Mouse (Mus musculus) embryonic fibroblast, embryonic 13.5 days (primary cell): Measurements from ENCODE around the gene Tmem87a. TPM values are rescaled to one million over a fixed set of nuclear protein-coding genes. Genes with fewer than 3 reads are reported as not detected.

Experiments
- H3K27ac ChIP-seq: 2 replicates; pipeline ENCODE4 v1.5.1; 2012; ENCODE audit warnings: low read length, control low read depth, inconsistent platforms; ENCODE audit not compliant: insufficient read depth
- H3K4me1 ChIP-seq: 2 replicates; pipeline ENCODE4 v1.6.1; 2011; ENCODE audit warnings: low read length; ENCODE audit not compliant: control insufficient read depth, insufficient read depth
- H3K4me3 ChIP-seq: 2 replicates; pipeline ENCODE4 v1.5.1; 2011; ENCODE audit warnings: mild to moderate bottlenecking, control low read depth, low read length; ENCODE audit not compliant: insufficient read depth
- CTCF ChIP-seq: IDR thresholded peaks from 2 replicates; pipeline ENCODE4 v1.5.1; 2011; ENCODE audit warnings: mild to moderate bottlenecking, control low read depth, low read length, moderate library complexity, borderline replicate concordance; ENCODE audit not compliant: insufficient read depth
- POLR2A ChIP-seq: IDR thresholded peaks from 2 replicates; pipeline ENCODE4 v1.6.1; 2011; ENCODE audit warnings: low read depth, mild to moderate bottlenecking, control low read depth, low read length, moderate library complexity
- polyA plus RNA-seq: library from polyadenylated mRNA; stranded (reverse); fragments of >200 nt; gene quantifications from 2 replicates; pipeline ENCODE4 v1.2.4, GENCODE M21; 2011; ENCODE audit warnings: low read depth; ENCODE audit not compliant: missing spikeins, insufficient read length

Tmem87a gene
- polyA plus RNA-seq: 28.2 and 36.4 TPM in 2 replicates

- Histone ChIP-seq H3K4me1 (no peaks in the 10 kb centered on the region), H3K27ac (peak within 1 kb of the TSS; percentile 80), H3K4me3 (peak within 1 kb of the TSS; percentile 94)
- TF ChIP-seq CTCF (no peak), POLR2A (peak; percentile 91)
Observed at GRCm38 (mm10) chr2:120403986-120404822, at the start of gene Tmem87a. Gene Tmem87a, minus strand, starts transcription at chr2:120404113.

GRCm38 (mm10) chr2:120452600-120452999, 48.7 kb upstream of the Tmem87a start:
- Histone ChIP-seq H3K4me3 (no peak overlapping the region), H3K27ac (no peak overlapping the region), H3K4me1 (peaks cover 3% of the 10 kb centered on the region; the same call in 1 of the 2 replicates)
- no peak for TF ChIP-seq CTCF
- no peak for TF ChIP-seq POLR2A

- no peak for TF ChIP-seq CTCF
- no peak for TF ChIP-seq POLR2A
- peaks cover 3% of the 10 kb centered on the region; the same call in 1 of the 2 replicates for H3K4me1 ChIP-seq
- H3K4me3 ChIP-seq: no peak overlapping the region
- no peak overlapping the region for H3K27ac ChIP-seq
Observed at GRCm38 (mm10) chr2:120450724-120451123, 46.8 kb upstream of the Tmem87a start.

GRCm38 (mm10) chr2:120447306-120447705, 43.4 kb upstream of the Tmem87a start:
- H3K27ac ChIP-seq: no peak overlapping the region
- TF ChIP-seq POLR2A: no peak
- TF ChIP-seq CTCF: no peak
- no peaks in the 10 kb centered on the region for H3K4me1 ChIP-seq
- H3K4me3 ChIP-seq: no peak overlapping the region

GRCm38 (mm10) chr2:120446373-120446772, 42.5 kb upstream of the Tmem87a start:
- Histone ChIP-seq H3K4me3 (no peak overlapping the region), H3K27ac (no peak overlapping the region), H3K4me1 (no peaks in the 10 kb centered on the region)
- no peak for TF ChIP-seq POLR2A
- TF ChIP-seq CTCF: no peak

- H3K4me3 ChIP-seq: no peak overlapping the region
- TF ChIP-seq POLR2A (no peak), CTCF (no peak)
- H3K4me1 ChIP-seq: no peaks in the 10 kb centered on the region
Observed at GRCm38 (mm10) chr2:120444486-120444885, 40.6 kb upstream of the Tmem87a start.

GRCm38 (mm10) chr2:120424386-120424785, 20.5 kb upstream of the Tmem87a start:
- Histone ChIP-seq H3K4me1 (no peaks in the 10 kb centered on the region), H3K27ac (no peak overlapping the region), H3K4me3 (no peak overlapping the region)
- TF ChIP-seq CTCF (no peak), POLR2A (no peak)

More at GRCm38 (mm10) chr2:120444486-120444885, 40.6 kb upstream of the Tmem87a start:
- H3K27ac ChIP-seq: no peak overlapping the region

GRCm38 (mm10) chr2:120414738-120415414, 11.0 kb upstream of the Tmem87a start:
- Histone ChIP-seq H3K27ac (no peak overlapping the region), H3K4me1 (no peaks in the 10 kb centered on the region), H3K4me3 (no peak overlapping the region)
- no peak for TF ChIP-seq POLR2A
- no peak for TF ChIP-seq CTCF

GRCm38 (mm10) chr2:120414113-120414512, 10.2 kb upstream of the Tmem87a start:
- H3K4me3 ChIP-seq: no peak overlapping the region
- TF ChIP-seq POLR2A (no peak), CTCF (no peak)
- H3K4me1 ChIP-seq: no peaks in the 10 kb centered on the region
- no peak overlapping the region for H3K27ac ChIP-seq

GRCm38 (mm10) chr2:120411096-120411628, 7.2 kb upstream of the Tmem87a start:
- Histone ChIP-seq H3K4me3 (no peak overlapping the region), H3K27ac (no peak overlapping the region), H3K4me1 (no peaks in the 10 kb centered on the region)
- no peak for TF ChIP-seq POLR2A
- TF ChIP-seq CTCF: no peak
